35 mouse cellular contexts compared by ENCODE assay signal in the genomic region with DNA sequence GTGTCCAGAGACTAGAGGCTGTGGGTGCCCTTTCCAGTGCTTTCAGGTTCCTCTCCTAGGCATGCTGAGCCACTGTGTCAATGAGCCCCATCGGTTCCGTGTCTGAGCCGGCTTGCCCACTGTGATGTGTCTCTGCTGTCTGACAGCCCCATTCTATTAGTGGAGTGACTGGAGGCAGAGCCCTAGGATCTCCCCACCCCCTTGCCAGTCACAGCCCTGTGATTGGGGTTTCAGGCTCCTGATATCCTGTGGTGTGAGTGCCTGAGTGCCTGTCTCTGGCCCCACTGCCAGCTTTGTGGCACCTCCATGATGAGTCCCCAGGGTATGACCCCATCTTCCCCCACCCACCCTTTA. TPM values are rescaled to one million over a fixed set of nuclear protein-coding genes. Genes with fewer than 3 reads are reported as not detected.
A peak's percentile ranks its signal among the peaks of the same experiment; 100 is the strongest.
DNase-seq lines count a peak whose midpoint lies in the region; ATAC-seq lines count a peak whose summit lies in the region.
"Had no signal": no experiment of that assay in that cellular context is flagged by ENCODE, and none has a peak within 500 bp of the region (broad histone marks: within the 10 kb centered on the region; RNA-seq: fewer than 3 reads in every experiment).

No protein-coding gene starts in this region.

- no peaks in the 10 kb centered on the region for H3K36me3 ChIP-seq in embryonic facial prominence, embryonic 13.5 days
- H3K36me3 ChIP-seq in embryonic facial prominence, embryonic 10.5 days (replicated peaks), result no peaks in the 10 kb centered on the region
- no peaks in the 10 kb centered on the region for H3K36me3 ChIP-seq in limb, embryonic 12.5 days
- H3K36me3 ChIP-seq in limb, embryonic 10.5 days, result no peaks in the 10 kb centered on the region
- no peaks in the 10 kb centered on the region for H3K36me3 ChIP-seq in midbrain, embryonic 13.5 days
- H3K36me3 ChIP-seq: heart, embryonic 12.5 days; hindbrain, embryonic 15.5 days; intestine, embryonic 15.5 days; lung, embryonic 15.5 days; neural tube, embryonic 13.5 days; stomach, embryonic 15.5 days had no signal

- H3K4me1 ChIP-seq in embryonic facial prominence, embryonic 13.5 days, result peaks cover 4% of the 10 kb centered on the region; the same call in 1 of the 2 replicates
- peaks cover 2% of the 10 kb centered on the region; the same call in 1 of the 2 replicates for H3K4me1 ChIP-seq in embryonic facial prominence, embryonic 10.5 days
- H3K4me1 ChIP-seq in limb, embryonic 12.5 days (replicated peaks), result no peaks in the 10 kb centered on the region
- H3K4me1 ChIP-seq in limb, embryonic 10.5 days, result no peaks in the 10 kb centered on the region
- H3K4me1 ChIP-seq in midbrain, embryonic 13.5 days (replicated peaks), result no peaks in the 10 kb centered on the region
- H3K4me1 ChIP-seq: heart, embryonic 12.5 days; hindbrain, embryonic 15.5 days; intestine, embryonic 15.5 days; lung, embryonic 15.5 days; neural tube, embryonic 13.5 days; stomach, embryonic 15.5 days had no signal

- no peak for DNase-seq in embryonic facial prominence, embryonic 10.5 days (ENCODE audit: low spot score)
- no peak for DNase-seq in limb, embryonic 10.5 days (ENCODE audit: low spot score)
- DNase-seq in adrenal gland, postnatal 10 days, result no peak
- no peak for DNase-seq in right cerebral cortex, adult 2 months (ENCODE audit: low spot score in 2 of 2)
- no peak for DNase-seq in embryo, embryonic 10 days (ENCODE audit: low spot score)
- DNase-seq: adrenal gland, adult 2 months; cerebellum, adult 9-10 months; cerebellum, postnatal 36 days; embryo, embryonic 11 days; heart, adult 2 months; right cerebral cortex, postnatal 14 days had no signal

- H3K9me3 ChIP-seq in embryonic facial prominence, embryonic 13.5 days, result no peaks in the 10 kb centered on the region
- H3K9me3 ChIP-seq in embryonic facial prominence, embryonic 10.5 days, result peaks cover 3% of the 10 kb centered on the region; the same call in 1 of the 2 replicates
- 0 out of 2 replicates have a peak, but pooled peaks cover 3% of the 10 kb centered on the region for H3K9me3 ChIP-seq in limb, embryonic 12.5 days
- H3K9me3 ChIP-seq in limb, embryonic 10.5 days (replicated peaks), result no peaks in the 10 kb centered on the region
- H3K9me3 ChIP-seq in midbrain, embryonic 13.5 days, result no peaks in the 10 kb centered on the region
- H3K9me3 ChIP-seq: hindbrain, embryonic 15.5 days; intestine, embryonic 15.5 days; lung, embryonic 15.5 days; neural tube, embryonic 13.5 days; stomach, embryonic 15.5 days had no signal

- no peak overlapping the region for H3K4me2 ChIP-seq in embryonic facial prominence, embryonic 13.5 days
- no peak overlapping the region for H3K4me2 ChIP-seq in limb, embryonic 12.5 days
- H3K4me2 ChIP-seq in midbrain, embryonic 13.5 days (replicated peaks), result no peak overlapping the region
- H3K4me2 ChIP-seq: heart, embryonic 12.5 days; hindbrain, embryonic 15.5 days; intestine, embryonic 15.5 days; liver, embryonic 11.5 days; lung, embryonic 15.5 days; neural tube, embryonic 13.5 days; stomach, embryonic 15.5 days had no signal

- no peak overlapping the region for H3K9ac ChIP-seq in embryonic facial prominence, embryonic 13.5 days
- no peak overlapping the region for H3K9ac ChIP-seq in limb, embryonic 12.5 days (replicated peaks)
- H3K9ac ChIP-seq in midbrain, embryonic 13.5 days (replicated peaks), result no peak overlapping the region
- H3K9ac ChIP-seq: forebrain, postnatal 0 days; heart, embryonic 12.5 days; hindbrain, embryonic 15.5 days; intestine, embryonic 15.5 days; lung, embryonic 15.5 days; neural tube, embryonic 13.5 days; stomach, embryonic 15.5 days had no signal

- ATAC-seq in embryonic facial prominence, embryonic 13.5 days (ENCODE audit: insufficient number of reproducible peaks, insufficient read depth, low FRiP score, low TSS enrichment, low read depth), result no peak
- no peak for ATAC-seq in limb, embryonic 12.5 days (ENCODE audit: insufficient number of reproducible peaks, insufficient read depth, low FRiP score, low TSS enrichment, low read depth)
- ATAC-seq in midbrain, embryonic 13.5 days, result peak; percentile 47
- ATAC-seq: activated CD4-positive, CD25-positive, alpha-beta regulatory T cell, adult 4 months; forebrain, postnatal 0 days had no signal

- WGBS in embryonic facial prominence, embryonic 13.5 days, result 56% methylated on average over 3 of the region's 3 CpGs
- 49% methylated on average over 3 of the region's 3 CpGs for WGBS in embryonic facial prominence, embryonic 10.5 days
- WGBS in limb, embryonic 12.5 days, result 68% methylated on average over 3 of the region's 3 CpGs
- 75% methylated on average over 3 of the region's 3 CpGs for WGBS in limb, embryonic 10.5 days
- 26% methylated on average over 3 of the region's 3 CpGs for WGBS in midbrain, embryonic 13.5 days

- H3K4me3 ChIP-seq in embryonic facial prominence, embryonic 13.5 days, result no peak overlapping the region
- H3K4me3 ChIP-seq in embryonic facial prominence, embryonic 10.5 days, result no peak overlapping the region
- no peak overlapping the region for H3K4me3 ChIP-seq in limb, embryonic 12.5 days (replicated peaks)
- no peak overlapping the region for H3K4me3 ChIP-seq in limb, embryonic 10.5 days
- H3K4me3 ChIP-seq in midbrain, embryonic 13.5 days (replicated peaks), result no peak overlapping the region
- H3K4me3 ChIP-seq: heart, adult 2 months; heart, embryonic 12.5 days; hindbrain, embryonic 15.5 days; intestine, embryonic 15.5 days; lung, embryonic 15.5 days; neural tube, embryonic 13.5 days; stomach, embryonic 15.5 days had no signal

- no peaks in the 10 kb centered on the region; the same call in 1 of the 2 replicates for H3K27me3 ChIP-seq in embryonic facial prominence, embryonic 13.5 days
- H3K27me3 ChIP-seq in embryonic facial prominence, embryonic 10.5 days (replicated peaks; ENCODE audit: low read depth, poor library complexity, severe bottlenecking), result peaks cover 12% of the 10 kb centered on the region; the same call in 1 of the 2 replicates
- peaks cover 8% of the 10 kb centered on the region; the same call in 1 of the 2 replicates for H3K27me3 ChIP-seq in limb, embryonic 12.5 days
- peaks cover 12% of the 10 kb centered on the region; the same call in 1 of the 2 replicates for H3K27me3 ChIP-seq in limb, embryonic 10.5 days (ENCODE audit: low read depth, poor library complexity, severe bottlenecking)
- H3K27me3 ChIP-seq in midbrain, embryonic 13.5 days, result no peaks in the 10 kb centered on the region
- H3K27me3 ChIP-seq: hindbrain, embryonic 15.5 days; intestine, embryonic 15.5 days; lung, embryonic 15.5 days; neural tube, embryonic 13.5 days; stomach, embryonic 15.5 days had no signal

- peak overlapping the region; percentile 55 for H3K27ac ChIP-seq in embryonic facial prominence, embryonic 13.5 days
- no peak overlapping the region for H3K27ac ChIP-seq in embryonic facial prominence, embryonic 10.5 days (replicated peaks)
- peak overlapping the region; percentile 72; the same call in 1 of the 2 replicates for H3K27ac ChIP-seq in limb, embryonic 12.5 days
- H3K27ac ChIP-seq in limb, embryonic 10.5 days, result no peak overlapping the region
- H3K27ac ChIP-seq in midbrain, embryonic 13.5 days, result no peak overlapping the region
- H3K27ac ChIP-seq: heart, adult 2 months; hindbrain, embryonic 15.5 days; intestine, embryonic 15.5 days; lung, embryonic 15.5 days; neural tube, embryonic 13.5 days; stomach, embryonic 15.5 days had no signal

RNA-seq across cellular contexts. Expression of a gene that starts 21.1 kb away (rescaled TPM):
- polyA plus RNA-seq in embryonic facial prominence, embryonic 13.5 days (2015; fragmentation: Nextera tagmentation; extraction: Ambion mirVana), result 2.8 and 3.2 TPM in 2 replicates
- polyA plus RNA-seq in embryonic facial prominence, embryonic 10.5 days (2016; fragmentation: Nextera tagmentation; extraction: Ambion mirVana), result 0.79 and 1.1 TPM in 2 replicates
- 0.58 and 1.2 TPM in 2 replicates for polyA plus RNA-seq in limb, embryonic 12.5 days (2016; fragmentation: Nextera tagmentation; extraction: Ambion mirVana)
- polyA plus RNA-seq in limb, embryonic 10.5 days (2016; fragmentation: Nextera tagmentation; extraction: Ambion mirVana), result 0.34 and 0.54 TPM in 2 replicates
- 0.22 TPM in 1 of 2 replicates, not detected in the other for polyA plus RNA-seq in midbrain, embryonic 13.5 days (2015; fragmentation: Nextera tagmentation; extraction: Ambion mirVana)
- 1 to 10 TPM; 1.3 to 1.6 TPM for total RNA-seq in adrenal gland, postnatal 10 days (2021)
- total RNA-seq: CH12.LX; forebrain, postnatal 0 days; gastrocnemius, adult 8-10 months; heart, adult 2 months had no signal
- polyA plus RNA-seq: activated CD4-positive, CD25-positive, alpha-beta regulatory T cell, adult 4 months; C2C12; neural tube, embryonic 13.5 days had no signal

RNA-seq across cellular contexts. Expression of a gene that starts 38.1 kb away (rescaled TPM):
- polyA plus RNA-seq in embryonic facial prominence, embryonic 13.5 days (2015; fragmentation: Nextera tagmentation; extraction: Ambion mirVana), result 4.1 and 5.0 TPM in 2 replicates
- polyA plus RNA-seq in embryonic facial prominence, embryonic 10.5 days (2016; fragmentation: Nextera tagmentation; extraction: Ambion mirVana), result 3.9 TPM in 2 replicates
- polyA plus RNA-seq in limb, embryonic 12.5 days (2016; fragmentation: Nextera tagmentation; extraction: Ambion mirVana), result 0.73 and 1.6 TPM in 2 replicates
- 0.78 and 1.2 TPM in 2 replicates for polyA plus RNA-seq in limb, embryonic 10.5 days (2016; fragmentation: Nextera tagmentation; extraction: Ambion mirVana)
- polyA plus RNA-seq in midbrain, embryonic 13.5 days (2015; fragmentation: Nextera tagmentation; extraction: Ambion mirVana), result 0.16 TPM in 1 of 2 replicates, not detected in the other
- total RNA-seq in adrenal gland, postnatal 10 days (2021), result 1 to 10 TPM; 2.6 to 4.0 TPM
- total RNA-seq: adrenal gland, adult 2 months; CH12.LX; forebrain, postnatal 0 days; gastrocnemius, adult 8-10 months; gastrocnemius, postnatal 4 days; heart, adult 2 months; heart, postnatal 4 days; layer of hippocampus, adult 8-10 months; layer of hippocampus, postnatal 25 days; left cerebral cortex, adult 8-10 months; left cerebral cortex, postnatal 36 days; megakaryocyte progenitor cell, adult 5-6 weeks had no signal
- polyA plus RNA-seq: activated CD4-positive, CD25-positive, alpha-beta regulatory T cell, adult 4 months; adrenal gland, adult 2 months; C2C12; forebrain, postnatal 0 days; heart, postnatal 0 days; hindbrain, embryonic 15.5 days; neural tube, embryonic 13.5 days had no signal

RNA-seq across cellular contexts. Expression of a gene that starts 55.7 kb away (rescaled TPM):
- 0.17 and 0.22 TPM in 2 replicates for polyA plus RNA-seq in embryonic facial prominence, embryonic 13.5 days (2015; fragmentation: Nextera tagmentation; extraction: Ambion mirVana)
- polyA plus RNA-seq in embryonic facial prominence, embryonic 10.5 days (2016; fragmentation: Nextera tagmentation; extraction: Ambion mirVana), result 0.39 and 0.49 TPM in 2 replicates
- 0.23 and 0.45 TPM in 2 replicates for polyA plus RNA-seq in limb, embryonic 12.5 days (2016; fragmentation: Nextera tagmentation; extraction: Ambion mirVana)
- polyA plus RNA-seq in limb, embryonic 10.5 days (2016; fragmentation: Nextera tagmentation; extraction: Ambion mirVana), result 0.36 and 0.64 TPM in 2 replicates
- polyA plus RNA-seq in midbrain, embryonic 13.5 days (2015; fragmentation: Nextera tagmentation; extraction: Ambion mirVana), result 1.5 and 1.6 TPM in 2 replicates
- total RNA-seq in adrenal gland, postnatal 10 days (2021), result not detected
- total RNA-seq: CH12.LX; gastrocnemius, adult 8-10 months; gastrocnemius, postnatal 4 days had no signal
- polyA plus RNA-seq: activated CD4-positive, CD25-positive, alpha-beta regulatory T cell, adult 4 months; adrenal gland, adult 2 months; C2C12; small intestine, adult 2 months had no signal

RNA-seq across cellular contexts. Expression of a gene that starts 55.7 kb away (rescaled TPM):
- polyA plus RNA-seq in embryonic facial prominence, embryonic 13.5 days (2015; fragmentation: Nextera tagmentation; extraction: Ambion mirVana), result 141 and 164 TPM in 2 replicates
- 191 and 209 TPM in 2 replicates for polyA plus RNA-seq in embryonic facial prominence, embryonic 10.5 days (2016; fragmentation: Nextera tagmentation; extraction: Ambion mirVana)
- polyA plus RNA-seq in limb, embryonic 12.5 days (2016; fragmentation: Nextera tagmentation; extraction: Ambion mirVana), result 158 and 159 TPM in 2 replicates
- polyA plus RNA-seq in limb, embryonic 10.5 days (2016; fragmentation: Nextera tagmentation; extraction: Ambion mirVana), result 180 and 228 TPM in 2 replicates
- polyA plus RNA-seq in midbrain, embryonic 13.5 days (2015; fragmentation: Nextera tagmentation; extraction: Ambion mirVana), result 121 and 128 TPM in 2 replicates
- total RNA-seq in adrenal gland, postnatal 10 days (2021), result 10 to 100 TPM; 70.6 to 71.1 TPM

Comparison
In these comparisons a context has a peak if more than half of its experiments do, and no peak if none do; other contexts are left out.
1. H3K27ac ChIP-seq: peak in embryonic facial prominence, embryonic 13.5 days (single experiment) and limb, embryonic 12.5 days (single experiment); none in embryonic facial prominence, embryonic 10.5 days (single experiment), limb, embryonic 10.5 days (single experiment) and midbrain, embryonic 13.5 days (single experiment).